Mouse (Mus musculus): ENCODE results near the gene Dmwd. TPM values are rescaled to one million over a fixed set of nuclear protein-coding genes. Genes with fewer than 3 reads are reported as not detected.

Dmwd gene
- polyA plus RNA-seq, 1 experiment from 2014 or later = 12.6 TPM

DNA sequence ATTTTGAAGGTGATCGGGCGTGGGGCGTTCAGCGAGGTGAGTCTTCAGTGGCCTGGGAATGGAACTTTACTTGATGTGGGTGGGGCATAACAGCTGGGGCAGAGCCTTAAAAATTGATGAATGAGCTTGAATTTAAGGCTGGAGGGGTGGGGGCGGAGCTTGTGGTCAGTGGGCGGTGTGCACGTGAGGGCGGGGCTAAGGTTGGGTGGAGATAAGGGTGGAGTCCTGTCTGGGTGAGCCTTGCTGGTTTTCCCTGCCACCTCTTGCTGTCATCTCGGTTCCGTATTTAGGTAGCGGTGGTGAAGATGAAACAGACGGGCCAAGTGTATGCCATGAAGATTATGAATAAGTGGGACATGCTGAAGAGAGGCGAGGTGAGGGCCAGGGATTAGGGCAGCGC lies 10.0 kb downstream of the Dmwd start:
- no peaks in the 10 kb centered on the region for H3K9me3 ChIP-seq (replicated peaks; ENCODE audit: control insufficient read depth, low read length)
- H3K4me3 ChIP-seq (ENCODE audit: low read length) = peak overlapping the region; percentile 63
- peak overlapping the region; percentile 56; the same call in 1 of the 2 replicates for H3K27ac ChIP-seq (ENCODE audit: low read length)
- H3K9ac ChIP-seq (ENCODE audit: low read length) = peak overlapping the region; percentile 80; the same call in 1 of the 2 replicates
- peaks cover 39% of the 10 kb centered on the region for H3K36me3 ChIP-seq (ENCODE audit: control insufficient read depth, insufficient read depth)
- peaks cover 50% of the 10 kb centered on the region for H3K4me1 ChIP-seq (ENCODE audit: control insufficient read depth, insufficient read depth, low read length)
- H3K4me2 ChIP-seq (ENCODE audit: low read depth, low read length) = peak overlapping the region; percentile 72
- no peak for ATAC-seq (replicated peaks; ENCODE audit: extremely low read depth, insufficient read depth, low FRiP score)
- WGBS = 15% methylated on average over 13 of the region's 14 CpGs
- H3K27me3 ChIP-seq (ENCODE audit: control insufficient read depth, insufficient read depth, low read length) = no peaks in the 10 kb centered on the region

DNA sequence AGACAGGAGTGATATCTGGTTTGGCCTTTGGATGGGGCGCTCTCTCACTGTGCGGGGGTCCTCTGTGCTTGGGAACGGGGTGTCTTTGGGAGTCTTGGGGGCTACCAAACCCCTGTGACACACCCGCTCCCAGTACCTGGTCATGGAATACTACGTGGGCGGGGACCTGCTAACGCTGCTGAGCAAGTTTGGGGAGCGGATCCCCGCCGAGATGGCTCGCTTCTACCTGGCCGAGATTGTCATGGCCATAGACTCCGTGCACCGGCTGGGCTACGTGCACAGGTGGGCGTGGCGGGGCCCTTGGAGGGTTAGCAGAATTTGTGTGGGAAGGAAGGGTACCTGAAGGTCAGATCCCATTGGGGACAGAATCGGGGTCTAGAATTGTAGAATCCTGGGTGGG lies 10.7 kb downstream of the Dmwd start:
- H3K4me2 ChIP-seq (ENCODE audit: low read depth, low read length) = no peak overlapping the region
- H3K36me3 ChIP-seq (ENCODE audit: control insufficient read depth, insufficient read depth) = peaks cover 34% of the 10 kb centered on the region
- no peaks in the 10 kb centered on the region for H3K9me3 ChIP-seq (replicated peaks; ENCODE audit: control insufficient read depth, low read length)
- H3K4me3 ChIP-seq (ENCODE audit: low read length) = no peak overlapping the region
- 67% methylated on average over 18 of the region's 18 CpGs for WGBS
- no peaks in the 10 kb centered on the region for H3K27me3 ChIP-seq (ENCODE audit: control insufficient read depth, insufficient read depth, low read length)
- H3K9ac ChIP-seq (ENCODE audit: low read length) = no peak overlapping the region
- H3K27ac ChIP-seq (ENCODE audit: low read length) = no peak overlapping the region
- H3K4me1 ChIP-seq (ENCODE audit: control insufficient read depth, insufficient read depth, low read length) = peaks cover 50% of the 10 kb centered on the region
- no peak for ATAC-seq (replicated peaks; ENCODE audit: extremely low read depth, insufficient read depth, low FRiP score)

DNA sequence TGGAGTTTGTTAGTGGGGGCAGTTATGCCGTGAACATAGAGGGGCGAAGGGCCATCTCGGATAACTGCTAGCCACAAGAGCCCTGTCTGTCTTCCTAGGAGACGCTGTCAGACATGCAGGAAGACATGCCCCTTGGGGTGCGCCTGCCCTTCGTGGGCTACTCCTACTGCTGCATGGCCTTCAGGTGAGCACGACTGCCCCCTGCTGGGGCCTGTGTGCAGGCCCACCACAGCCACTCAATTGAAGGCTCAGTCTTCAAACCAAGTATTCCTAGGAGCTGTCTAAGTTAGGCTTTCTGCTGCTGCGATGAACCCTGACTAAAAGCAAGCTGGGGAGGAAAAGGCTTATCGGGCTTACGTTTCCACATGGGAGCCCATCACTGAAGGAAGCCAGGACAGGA lies 12.8 kb downstream of the Dmwd start:
- no peaks in the 10 kb centered on the region for H3K27me3 ChIP-seq (ENCODE audit: control insufficient read depth, insufficient read depth, low read length)
- ATAC-seq (replicated peaks; ENCODE audit: extremely low read depth, insufficient read depth, low FRiP score) = no peak
- 40% methylated on average over 10 of the region's 10 CpGs for WGBS
- H3K27ac ChIP-seq (ENCODE audit: low read length) = no peak overlapping the region
- H3K36me3 ChIP-seq (ENCODE audit: control insufficient read depth, insufficient read depth) = peaks cover 28% of the 10 kb centered on the region
- no peak overlapping the region for H3K4me2 ChIP-seq (ENCODE audit: low read depth, low read length)
- H3K4me1 ChIP-seq (ENCODE audit: control insufficient read depth, insufficient read depth, low read length) = peaks cover 48% of the 10 kb centered on the region
- no peak overlapping the region for H3K4me3 ChIP-seq (ENCODE audit: low read length)
- H3K9ac ChIP-seq (ENCODE audit: low read length) = no peak overlapping the region
- no peaks in the 10 kb centered on the region for H3K9me3 ChIP-seq (replicated peaks; ENCODE audit: control insufficient read depth, low read length)

DNA sequence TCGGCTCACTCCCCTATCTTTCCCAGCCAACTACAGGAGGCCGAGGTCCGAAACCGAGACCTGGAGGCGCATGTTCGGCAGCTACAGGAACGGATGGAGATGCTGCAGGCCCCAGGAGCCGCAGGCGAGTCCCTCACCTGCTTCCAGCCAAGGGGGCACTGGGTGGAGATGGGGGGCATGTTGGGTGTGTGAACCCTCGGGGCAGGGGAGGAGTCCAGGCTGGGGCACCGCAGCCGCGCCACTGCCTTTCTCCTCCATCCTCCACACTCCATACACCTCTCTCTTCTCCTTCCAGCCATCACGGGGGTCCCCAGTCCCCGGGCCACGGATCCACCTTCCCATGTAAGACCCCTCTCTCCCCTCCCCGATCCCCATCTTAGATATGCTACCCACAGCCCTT lies 15.9 kb downstream of the Dmwd start:
- H3K27ac ChIP-seq (ENCODE audit: low read length) = peak overlapping the region; percentile 73; the same call in 1 of the 2 replicates
- H3K9ac ChIP-seq (ENCODE audit: low read length) = peak overlapping the region; percentile 5; the same call in 1 of the 2 replicates
- no peaks in the 10 kb centered on the region for H3K27me3 ChIP-seq (ENCODE audit: control insufficient read depth, insufficient read depth, low read length)
- no peak overlapping the region for H3K4me3 ChIP-seq (ENCODE audit: low read length)
- peak overlapping the region; percentile 94; the same call in 1 of the 2 replicates for H3K4me2 ChIP-seq (ENCODE audit: low read depth, low read length)
- H3K4me1 ChIP-seq (ENCODE audit: control insufficient read depth, insufficient read depth, low read length) = peaks cover 31% of the 10 kb centered on the region
- no peaks in the 10 kb centered on the region for H3K9me3 ChIP-seq (replicated peaks; ENCODE audit: control insufficient read depth, low read length)
- no peak for ATAC-seq (replicated peaks; ENCODE audit: extremely low read depth, insufficient read depth, low FRiP score)
- 45% methylated on average over 17 of the region's 17 CpGs for WGBS
- H3K36me3 ChIP-seq (ENCODE audit: control insufficient read depth, insufficient read depth) = peaks cover 28% of the 10 kb centered on the region

DNA sequence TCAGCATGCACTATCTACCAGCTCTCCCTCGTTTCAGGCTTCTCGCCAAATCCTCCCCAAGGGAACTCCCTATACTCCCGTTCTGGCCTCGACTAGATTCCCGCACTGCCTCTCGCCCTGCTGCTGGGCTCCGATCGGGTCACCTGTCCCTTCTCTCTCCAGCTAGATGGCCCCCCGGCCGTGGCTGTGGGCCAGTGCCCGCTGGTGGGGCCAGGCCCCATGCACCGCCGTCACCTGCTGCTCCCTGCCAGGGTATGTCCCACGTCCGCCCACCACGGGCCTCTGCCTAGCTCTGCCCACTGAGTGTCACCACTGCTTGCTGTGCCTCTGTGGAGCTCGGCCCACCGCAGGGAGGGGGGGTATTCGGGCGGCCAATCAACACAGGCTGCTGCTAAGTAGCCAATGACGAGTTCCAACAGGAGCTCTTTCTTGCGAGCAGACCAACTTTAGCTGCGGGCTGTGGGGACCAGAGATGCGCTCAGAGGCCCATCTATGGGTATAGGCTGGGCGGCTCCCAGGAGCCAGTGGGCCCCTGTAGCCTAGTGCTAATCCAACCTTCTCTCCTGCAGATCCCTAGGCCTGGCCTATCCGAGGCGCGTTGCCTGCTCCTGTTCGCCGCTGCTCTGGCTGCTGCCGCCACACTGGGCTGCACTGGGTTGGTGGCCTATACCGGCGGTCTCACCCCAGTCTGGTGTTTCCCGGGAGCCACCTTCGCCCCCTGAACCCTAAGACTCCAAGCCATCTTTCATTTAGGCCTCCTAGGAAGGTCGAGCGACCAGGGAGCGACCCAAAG lies 16.6 kb downstream of the Dmwd start:
- ATAC-seq (replicated peaks; ENCODE audit: extremely low read depth, insufficient read depth, low FRiP score) = peak; percentile 34
- 10% methylated on average over 38 of the region's 38 CpGs for WGBS
- Histone ChIP-seq H3K27me3 (ENCODE audit: control insufficient read depth, insufficient read depth, low read length) (no peaks in the 10 kb centered on the region), H3K9me3 (replicated peaks; ENCODE audit: control insufficient read depth, low read length) (no peaks in the 10 kb centered on the region), H3K27ac (ENCODE audit: low read length) (peak overlapping the region; percentile 73), H3K36me3 (ENCODE audit: control insufficient read depth, insufficient read depth) (peaks cover 22% of the 10 kb centered on the region), H3K4me1 (ENCODE audit: control insufficient read depth, insufficient read depth, low read length) (peaks cover 38% of the 10 kb centered on the region), H3K9ac (ENCODE audit: low read length) (peak overlapping the region; percentile 55), H3K4me3 (ENCODE audit: low read length) (peak overlapping the region; percentile 65), H3K4me2 (ENCODE audit: low read depth, low read length) (peak overlapping the region; percentile 94)

DNA sequence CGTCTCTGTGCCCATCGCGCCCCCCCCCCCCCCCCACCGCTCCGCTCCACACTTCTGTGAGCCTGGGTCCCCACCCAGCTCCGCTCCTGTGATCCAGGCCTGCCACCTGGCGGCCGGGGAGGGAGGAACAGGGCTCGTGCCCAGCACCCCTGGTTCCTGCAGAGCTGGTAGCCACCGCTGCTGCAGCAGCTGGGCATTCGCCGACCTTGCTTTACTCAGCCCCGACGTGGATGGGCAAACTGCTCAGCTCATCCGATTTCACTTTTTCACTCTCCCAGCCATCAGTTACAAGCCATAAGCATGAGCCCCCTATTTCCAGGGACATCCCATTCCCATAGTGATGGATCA lies 17.1 kb downstream of the Dmwd start:
- peak overlapping the region; percentile 65 for H3K9ac ChIP-seq (ENCODE audit: low read length)
- peak overlapping the region; percentile 94 for H3K4me2 ChIP-seq (ENCODE audit: low read depth, low read length)
- H3K4me3 ChIP-seq (ENCODE audit: low read length) = peak overlapping the region; percentile 65
- 4% methylated on average over 13 of the region's 15 CpGs for WGBS
- peaks cover 21% of the 10 kb centered on the region for H3K36me3 ChIP-seq (ENCODE audit: control insufficient read depth, insufficient read depth)
- no peaks in the 10 kb centered on the region for H3K9me3 ChIP-seq (replicated peaks; ENCODE audit: control insufficient read depth, low read length)
- ATAC-seq (replicated peaks; ENCODE audit: extremely low read depth, insufficient read depth, low FRiP score) = peak; percentile 42
- H3K27ac ChIP-seq (ENCODE audit: low read length) = peak overlapping the region; percentile 73
- no peaks in the 10 kb centered on the region for H3K27me3 ChIP-seq (ENCODE audit: control insufficient read depth, insufficient read depth, low read length)
- peaks cover 43% of the 10 kb centered on the region for H3K4me1 ChIP-seq (ENCODE audit: control insufficient read depth, insufficient read depth, low read length)

DNA sequence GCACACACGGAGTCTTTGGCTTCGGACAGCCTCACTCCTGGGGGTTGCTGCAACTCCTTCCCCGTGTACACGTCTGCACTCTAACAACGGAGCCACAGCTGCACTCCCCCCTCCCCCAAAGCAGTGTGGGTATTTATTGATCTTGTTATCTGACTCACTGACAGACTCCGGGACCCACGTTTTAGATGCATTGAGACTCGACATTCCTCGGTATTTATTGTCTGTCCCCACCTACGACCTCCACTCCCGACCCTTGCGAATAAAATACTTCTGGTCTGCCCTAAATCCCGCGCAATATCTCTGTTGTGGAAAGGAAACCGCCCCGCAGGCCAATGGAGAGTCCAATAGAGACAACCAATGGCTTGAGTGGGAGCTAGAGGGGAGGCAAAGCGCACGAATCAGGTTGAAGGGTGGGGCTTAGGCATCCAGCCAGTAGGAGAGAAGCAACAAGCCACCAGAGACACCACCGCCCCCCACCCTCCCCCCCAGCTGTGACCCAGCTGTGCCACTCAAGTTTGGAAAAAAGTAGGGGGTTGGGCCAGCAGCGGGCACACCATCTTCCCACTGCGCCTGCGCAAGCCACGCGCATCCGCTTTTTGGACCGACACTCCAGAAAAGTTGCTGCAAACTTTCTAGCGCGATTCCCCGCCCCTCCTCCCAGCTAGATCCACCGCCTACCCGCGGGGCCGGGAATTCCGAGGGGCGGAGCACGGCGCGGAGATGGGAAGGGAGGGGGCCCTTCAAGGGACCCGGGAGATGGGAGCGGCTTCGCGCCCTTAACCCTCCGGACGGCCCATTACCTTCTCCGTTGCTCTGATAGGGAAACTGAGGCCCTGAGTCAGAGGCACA lies 17.7 kb downstream of the Dmwd start:
- peaks cover 43% of the 10 kb centered on the region for H3K4me1 ChIP-seq (ENCODE audit: control insufficient read depth, insufficient read depth, low read length)
- H3K9me3 ChIP-seq (replicated peaks; ENCODE audit: control insufficient read depth, low read length) = no peaks in the 10 kb centered on the region
- under 1% methylated on average over 45 of the region's 45 CpGs for WGBS
- peak overlapping the region; percentile 94 for H3K4me2 ChIP-seq (ENCODE audit: low read depth, low read length)
- H3K4me3 ChIP-seq (ENCODE audit: low read length) = peak overlapping the region; percentile 65
- peak overlapping the region; percentile 84 for H3K9ac ChIP-seq (ENCODE audit: low read length)
- ATAC-seq (replicated peaks; ENCODE audit: extremely low read depth, insufficient read depth, low FRiP score) = peak; percentile 82
- H3K36me3 ChIP-seq (ENCODE audit: control insufficient read depth, insufficient read depth) = peaks cover 16% of the 10 kb centered on the region
- H3K27me3 ChIP-seq (ENCODE audit: control insufficient read depth, insufficient read depth, low read length) = no peaks in the 10 kb centered on the region
- H3K27ac ChIP-seq (ENCODE audit: low read length) = peak overlapping the region; percentile 99

DNA sequence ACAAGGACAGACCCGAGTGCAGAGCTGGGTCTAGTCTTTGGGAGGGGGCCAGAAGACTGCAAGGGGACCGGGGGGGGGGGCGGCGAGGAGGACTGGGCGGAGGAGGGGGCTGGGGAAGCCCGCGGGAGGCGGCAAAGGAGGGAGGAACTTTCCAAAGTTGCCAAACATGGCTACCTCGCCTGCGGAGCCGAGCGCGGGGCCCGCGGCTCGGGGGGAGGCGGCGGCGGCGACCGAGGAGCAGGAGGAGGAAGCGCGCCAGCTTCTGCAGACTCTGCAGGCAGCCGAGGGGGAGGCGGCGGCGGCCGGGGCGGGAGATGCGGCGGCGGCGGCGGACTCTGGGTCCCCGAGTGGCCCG lies 18.4 kb downstream of the Dmwd start, which contains the start of gene Six5:
Gene Six5, plus strand, starts transcription at position 124 of the 355 bp plus-strand sequence.
- Histone ChIP-seq H3K4me2 (ENCODE audit: low read depth, low read length) (peak within 1 kb of the TSS; percentile 94), H3K4me1 (ENCODE audit: control insufficient read depth, insufficient read depth, low read length) (peaks cover 43% of the 10 kb centered on the region), H3K9me3 (replicated peaks; ENCODE audit: control insufficient read depth, low read length) (no peaks in the 10 kb centered on the region), H3K9ac (ENCODE audit: low read length) (peak within 1 kb of the TSS; percentile 84), H3K4me3 (ENCODE audit: low read length) (peak within 1 kb of the TSS; percentile 65), H3K36me3 (ENCODE audit: control insufficient read depth, insufficient read depth) (peaks cover 16% of the 10 kb centered on the region), H3K27ac (ENCODE audit: low read length) (peak within 1 kb of the TSS; percentile 99), H3K27me3 (ENCODE audit: control insufficient read depth, insufficient read depth, low read length) (no peaks in the 10 kb centered on the region)
- peak; percentile 1 for ATAC-seq (replicated peaks; ENCODE audit: extremely low read depth, insufficient read depth, low FRiP score)
- WGBS = 1% methylated on average over 27 of the region's 36 CpGs
